Mouse (Mus musculus): ENCODE data around the gene Ankrd33b. TPM values are rescaled to one million over a fixed set of nuclear protein-coding genes. Genes with fewer than 3 reads are reported as not detected.
A peak's percentile ranks its signal among the peaks of the same experiment; 100 is the strongest.

The Ankrd33b gene
- polyA plus RNA-seq (2015; fragmentation: Nextera tagmentation; extraction: Ambion mirVana), result 1.8 and 1.9 TPM in 2 replicates

DNA sequence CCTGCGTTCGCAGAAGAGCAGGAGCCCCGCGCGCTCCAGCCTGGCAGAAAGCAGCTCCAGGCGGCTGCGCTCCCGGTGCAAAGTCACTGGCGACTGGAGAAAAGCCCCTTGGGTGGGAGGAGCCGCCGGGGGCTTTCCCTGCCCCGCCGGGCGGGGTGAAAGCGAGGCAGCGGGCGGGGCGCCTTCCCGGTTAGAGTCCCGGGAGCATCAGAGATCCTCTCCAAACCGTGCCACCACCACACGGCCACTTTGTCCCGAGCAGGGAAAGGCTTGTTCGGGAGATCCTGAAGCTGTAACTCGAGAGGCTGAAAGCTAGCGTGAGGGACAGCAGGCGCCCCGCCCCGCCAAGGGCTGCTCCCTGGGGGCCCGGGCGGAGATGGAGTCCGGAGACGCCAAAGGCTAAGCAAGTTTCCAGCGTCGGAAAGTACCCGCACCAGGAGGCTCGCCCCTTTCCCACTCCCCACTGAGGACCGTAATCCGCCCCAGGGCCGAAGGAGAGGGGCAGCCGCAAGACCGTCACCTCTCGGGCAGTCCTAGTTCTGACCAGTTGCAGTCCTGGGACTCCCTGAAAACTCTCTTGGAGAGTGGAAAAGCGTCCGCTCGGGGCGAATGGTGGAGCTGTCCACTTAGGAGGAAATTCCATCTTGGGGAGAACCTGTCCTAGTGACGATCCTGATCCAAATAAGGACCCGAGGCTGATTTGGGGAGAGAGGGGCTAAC, at the start of gene Ankrd33b:
TSS of gene Ankrd33b (minus strand) at position 246 of the 720 bp plus-strand sequence.
- peak within 1 kb of the TSS; percentile 62 for H3K4me3 ChIP-seq (ENCODE audit: low read depth, low read length)
- ATAC-seq, result peak; percentile 42

DNA sequence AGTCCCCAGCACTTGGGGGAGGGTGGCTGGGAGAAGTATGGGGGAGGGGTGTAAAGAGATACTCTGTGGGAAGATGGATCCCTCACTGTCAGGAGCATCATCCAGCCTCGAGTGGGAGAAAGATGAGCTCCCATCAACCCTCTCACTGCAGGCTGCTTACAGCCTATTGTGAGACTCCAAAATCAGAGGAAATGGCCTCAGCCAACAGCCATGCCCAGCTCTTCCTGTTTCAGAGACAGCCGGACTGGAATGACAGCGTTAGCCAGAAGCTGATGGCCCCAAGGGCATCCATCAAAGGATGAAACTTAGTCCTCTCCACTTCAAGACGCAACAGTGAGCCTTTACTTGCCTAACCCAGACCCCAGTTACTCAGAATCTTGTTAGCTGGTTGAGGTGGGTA, 47.7 kb upstream of the Ankrd33b start:
- H3K36me3 ChIP-seq (replicated peaks; ENCODE audit: insufficient read depth, low read length), result no peaks in the 10 kb centered on the region
- WGBS (ENCODE audit: insufficient replicate concordance), result 52% methylated on average over 4 of the region's 4 CpGs
- H3K9ac ChIP-seq (replicated peaks), result no peak overlapping the region
- H3K27ac ChIP-seq (ENCODE audit: low read depth), result no peak overlapping the region
- TF ChIP-seq EP300 (IDR thresholded peaks at IDR 0.05; ENCODE audit: low read depth) (no peak), CTCF (IDR thresholded peaks at IDR 0.05; ENCODE audit: low read depth) (no peak)
- H3K9me3 ChIP-seq (ENCODE audit: low read length), result no peaks in the 10 kb centered on the region
- H3K27me3 ChIP-seq (ENCODE audit: insufficient read depth, low read length), result no peaks in the 10 kb centered on the region
- ATAC-seq, result no peak
- DNase-seq, result no peak
- H3K4me3 ChIP-seq (ENCODE audit: low read depth, low read length), result no peak overlapping the region
- no peak overlapping the region for H3K4me2 ChIP-seq (ENCODE audit: low read depth, low read length)
- H3K4me1 ChIP-seq (ENCODE audit: insufficient read depth), result peaks cover 12% of the 10 kb centered on the region

More for the DNA sequence above, at the start of gene Ankrd33b:
- WGBS (ENCODE audit: insufficient replicate concordance), result under 1% methylated on average over 46 of the region's 49 CpGs
- DNase-seq, result peak; percentile 51
- Histone ChIP-seq H3K4me2 (ENCODE audit: low read depth, low read length) (peak within 1 kb of the TSS; percentile 95), H3K27me3 (ENCODE audit: insufficient read depth, low read length) (peaks cover 39% of the 10 kb centered on the region), H3K27ac (ENCODE audit: low read depth) (peak within 1 kb of the TSS; percentile 29; the same call in 1 of the 2 replicates), H3K9ac (replicated peaks) (peak within 1 kb of the TSS; percentile 61), H3K9me3 (ENCODE audit: low read length) (no peaks in the 10 kb centered on the region), H3K4me1 (ENCODE audit: insufficient read depth) (peaks cover 5% of the 10 kb centered on the region), H3K36me3 (replicated peaks; ENCODE audit: insufficient read depth, low read length) (no peaks in the 10 kb centered on the region)
- TF ChIP-seq EP300 (IDR thresholded peaks at IDR 0.05; ENCODE audit: low read depth), result no peak
- no peak for TF ChIP-seq CTCF (IDR thresholded peaks at IDR 0.05; ENCODE audit: low read depth)

DNA sequence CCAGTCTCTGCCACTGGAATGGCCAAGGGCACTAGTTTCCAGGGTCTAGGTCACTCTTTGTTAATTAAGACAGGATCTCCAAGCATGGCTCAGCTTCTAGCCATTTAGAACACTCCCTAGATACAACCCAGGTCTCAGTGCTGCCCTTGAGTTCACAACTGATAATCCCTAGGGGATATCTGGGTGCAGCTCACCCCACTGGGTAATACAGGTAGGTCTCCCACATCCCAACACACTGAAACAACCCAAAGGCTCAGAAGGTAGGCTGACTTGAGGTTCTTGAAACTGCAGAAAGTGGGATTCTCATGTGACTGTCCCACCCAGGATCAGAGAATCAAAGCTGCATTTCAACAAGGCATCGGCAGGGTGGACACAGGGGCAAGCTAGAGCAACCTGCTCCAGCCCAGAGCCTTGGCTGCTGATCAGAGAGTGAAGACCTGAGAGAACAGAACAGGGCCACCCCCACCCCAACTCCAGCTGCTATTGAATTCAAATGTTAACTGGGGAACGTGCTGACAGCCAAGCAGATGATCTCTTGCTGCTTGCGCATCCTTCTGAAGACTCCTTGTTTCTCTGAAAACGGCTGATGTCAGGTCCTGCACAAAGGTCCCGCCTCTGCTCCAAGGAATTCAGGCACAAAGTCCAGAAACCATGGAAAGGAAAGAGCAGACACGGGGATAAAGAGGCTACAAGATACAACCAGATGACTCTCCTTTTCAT, 46.8 kb upstream of the Ankrd33b start:
- Histone ChIP-seq H3K4me1 (ENCODE audit: insufficient read depth) (peaks cover 12% of the 10 kb centered on the region), H3K9ac (replicated peaks) (no peak overlapping the region), H3K27ac (ENCODE audit: low read depth) (no peak overlapping the region), H3K27me3 (ENCODE audit: insufficient read depth, low read length) (no peaks in the 10 kb centered on the region), H3K4me2 (ENCODE audit: low read depth, low read length) (no peak overlapping the region), H3K9me3 (ENCODE audit: low read length) (no peaks in the 10 kb centered on the region), H3K4me3 (ENCODE audit: low read depth, low read length) (no peak overlapping the region), H3K36me3 (replicated peaks; ENCODE audit: insufficient read depth, low read length) (no peaks in the 10 kb centered on the region)
- DNase-seq, result no peak
- TF ChIP-seq EP300 (IDR thresholded peaks at IDR 0.05; ENCODE audit: low read depth), result no peak
- TF ChIP-seq CTCF (IDR thresholded peaks at IDR 0.05; ENCODE audit: low read depth), result no peak
- WGBS (ENCODE audit: insufficient replicate concordance), result 63% methylated on average over 6 of the region's 6 CpGs
- no peak for ATAC-seq

DNA sequence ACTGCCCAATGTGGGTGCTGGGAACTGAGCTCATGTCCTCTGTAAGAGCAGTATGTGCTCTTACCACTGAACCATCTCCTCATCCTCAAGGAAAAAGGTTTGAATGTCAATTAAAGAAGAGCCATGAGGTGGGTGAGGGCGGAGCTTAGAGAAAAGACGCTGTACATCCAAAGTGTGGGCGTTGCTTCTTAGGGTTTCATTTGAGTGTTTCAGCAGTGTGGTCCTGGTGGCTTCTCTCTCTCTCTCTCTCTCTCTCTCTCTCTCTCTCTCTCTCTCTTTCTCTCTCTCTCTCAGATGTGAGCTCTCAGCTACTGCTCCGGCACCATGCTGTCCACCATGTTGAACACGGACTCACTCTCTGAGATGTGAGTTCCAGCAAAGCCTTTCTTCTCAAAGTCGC, 46.1 kb upstream of the Ankrd33b start:
- Histone ChIP-seq H3K27ac (ENCODE audit: low read depth) (no peak overlapping the region), H3K4me3 (ENCODE audit: low read depth, low read length) (no peak overlapping the region), H3K9me3 (ENCODE audit: low read length) (no peaks in the 10 kb centered on the region), H3K9ac (replicated peaks) (no peak overlapping the region), H3K4me2 (ENCODE audit: low read depth, low read length) (no peak overlapping the region), H3K36me3 (replicated peaks; ENCODE audit: insufficient read depth, low read length) (no peaks in the 10 kb centered on the region), H3K4me1 (ENCODE audit: insufficient read depth) (peaks cover 13% of the 10 kb centered on the region), H3K27me3 (ENCODE audit: insufficient read depth, low read length) (no peaks in the 10 kb centered on the region)
- TF ChIP-seq EP300 (IDR thresholded peaks at IDR 0.05; ENCODE audit: low read depth) (no peak), CTCF (IDR thresholded peaks at IDR 0.05; ENCODE audit: low read depth) (no peak)
- ATAC-seq (no peak), DNase-seq (no peak)
- 83% methylated on average over 6 of the region's 6 CpGs for WGBS (ENCODE audit: insufficient replicate concordance)

DNA sequence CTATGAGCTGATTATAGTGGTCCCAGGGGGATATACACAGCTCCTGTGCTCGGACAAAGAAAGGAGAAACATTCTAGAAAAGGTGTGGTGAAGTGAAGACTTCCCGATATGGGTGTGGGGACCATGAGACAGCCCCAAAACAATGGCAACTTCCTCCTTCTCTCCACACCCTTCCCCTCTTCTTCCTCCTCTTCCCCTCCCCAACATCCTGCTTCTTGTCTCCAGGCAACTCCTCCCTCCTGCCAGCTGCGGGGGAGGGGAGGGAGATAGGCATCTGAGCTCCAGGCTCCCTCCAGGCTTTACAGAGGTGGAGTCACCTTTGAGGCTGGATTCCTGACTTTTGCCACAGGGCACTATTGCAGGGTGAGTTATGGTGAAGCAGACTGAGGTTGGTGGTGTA, 45.4 kb upstream of the Ankrd33b start:
- H3K9me3 ChIP-seq (ENCODE audit: low read length), result no peaks in the 10 kb centered on the region
- WGBS (ENCODE audit: insufficient replicate concordance), result 9% methylated on average over 3 of the region's 3 CpGs
- H3K27ac ChIP-seq (ENCODE audit: low read depth), result no peak overlapping the region
- no peaks in the 10 kb centered on the region for H3K27me3 ChIP-seq (ENCODE audit: insufficient read depth, low read length)
- TF ChIP-seq CTCF (IDR thresholded peaks at IDR 0.05; ENCODE audit: low read depth) (no peak), EP300 (IDR thresholded peaks at IDR 0.05; ENCODE audit: low read depth) (no peak)
- no peak for ATAC-seq
- peaks cover 9% of the 10 kb centered on the region for H3K4me1 ChIP-seq (ENCODE audit: insufficient read depth)
- H3K36me3 ChIP-seq (replicated peaks; ENCODE audit: insufficient read depth, low read length), result no peaks in the 10 kb centered on the region
- no peak for DNase-seq
- H3K4me2 ChIP-seq (ENCODE audit: low read depth, low read length), result no peak overlapping the region
- H3K4me3 ChIP-seq (ENCODE audit: low read depth, low read length), result no peak overlapping the region
- H3K9ac ChIP-seq (replicated peaks), result no peak overlapping the region

DNA sequence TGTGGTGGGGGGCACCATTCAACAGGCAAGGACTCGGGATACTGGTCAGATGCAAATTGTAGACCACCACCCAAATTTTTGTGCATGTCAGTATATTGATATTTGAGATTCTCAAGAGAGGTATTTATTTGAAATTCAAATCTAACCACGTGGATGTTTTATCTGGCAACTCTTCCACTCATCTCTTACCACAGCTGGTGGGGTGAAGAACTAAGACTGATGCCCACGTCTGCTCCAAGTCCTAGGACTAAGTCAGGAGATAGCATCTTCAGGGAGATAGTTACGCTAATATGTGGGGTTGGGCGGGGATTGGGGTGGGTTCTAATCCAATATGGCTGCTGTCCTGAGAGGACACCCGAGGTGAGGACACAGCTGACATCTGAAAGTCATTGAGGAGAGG, 44.9 kb upstream of the Ankrd33b start:
- no peak overlapping the region for H3K9ac ChIP-seq (replicated peaks)
- TF ChIP-seq CTCF (IDR thresholded peaks at IDR 0.05; ENCODE audit: low read depth), result no peak
- TF ChIP-seq EP300 (IDR thresholded peaks at IDR 0.05; ENCODE audit: low read depth), result no peak
- H3K27me3 ChIP-seq (ENCODE audit: insufficient read depth, low read length), result no peaks in the 10 kb centered on the region
- no peak overlapping the region for H3K4me2 ChIP-seq (ENCODE audit: low read depth, low read length)
- H3K4me3 ChIP-seq (ENCODE audit: low read depth, low read length), result no peak overlapping the region
- ATAC-seq (no peak), DNase-seq (no peak)
- no peak overlapping the region for H3K27ac ChIP-seq (ENCODE audit: low read depth)
- no peaks in the 10 kb centered on the region for H3K36me3 ChIP-seq (replicated peaks; ENCODE audit: insufficient read depth, low read length)
- no peaks in the 10 kb centered on the region for H3K9me3 ChIP-seq (ENCODE audit: low read length)
- peaks cover 4% of the 10 kb centered on the region for H3K4me1 ChIP-seq (ENCODE audit: insufficient read depth)
- 60% methylated on average over 6 of the region's 6 CpGs for WGBS (ENCODE audit: insufficient replicate concordance)

All from liver, postnatal 0 days (tissue).